Mouse (Mus musculus): ENCODE measurements around the gene Gjb5.

GRCm38 (mm10) chr4:127345000-127345399 is 13.0 kb downstream of the Gjb5 start:
- TF ChIP-seq POLR2A (IDR thresholded peaks at IDR 0.05; ENCODE audit: borderline replicate concordance, low read depth, low read length) (no peak), CTCF (IDR thresholded peaks at IDR 0.05; ENCODE audit: low read depth, low read length) (no peak)

All from bone marrow macrophage, adult 2 months (primary cell).